Mouse (Mus musculus): ENCODE measurements around the gene Defb10. TPM values are rescaled to one million over a fixed set of nuclear protein-coding genes. Genes with fewer than 3 reads are reported as not detected.
"Not testable (repeated sequence)": the region's sequence is repeated elsewhere in the genome, so short reads cannot be mapped to it uniquely, and the experiment has no call there.

The Defb10 gene
- total RNA-seq (2014; fragmentation: Nextera tagmentation) (not detected in 2 replicates), total RNA-seq (2017) (not detected in 2 replicates)

DNA sequence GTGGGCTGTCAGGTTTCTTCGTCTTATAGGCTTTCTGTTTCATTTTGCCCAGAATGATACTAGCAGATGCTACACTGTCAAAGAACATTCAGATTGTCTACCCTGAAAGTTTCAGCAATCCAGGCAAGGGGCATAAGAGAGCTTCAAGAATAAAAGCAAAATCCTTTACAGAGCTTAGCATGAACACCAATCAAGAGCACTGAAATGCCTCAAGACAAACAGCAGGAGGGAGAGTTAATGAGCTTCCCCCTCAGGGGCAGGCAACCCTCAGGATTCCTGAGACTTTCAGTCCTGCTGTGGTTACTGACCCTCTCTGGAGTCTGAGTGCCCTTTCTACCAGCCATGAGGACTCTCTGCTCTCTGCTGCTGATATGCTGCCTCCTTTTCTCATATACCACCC, at the start of gene Defb10:
TSS of gene Defb10 (plus strand) at position 316 of the 400 bp plus-strand sequence.
- ATAC-seq (replicated peaks; ENCODE audit: poor library complexity, severe bottlenecking): not testable (repeated sequence)

- not testable (repeated sequence) for ATAC-seq (replicated peaks; ENCODE audit: poor library complexity, severe bottlenecking)
Measured at GRCm38 (mm10) chr8:21885321-21885720, 26.6 kb downstream of the Defb10 start, which contains the start of gene Defb9. TSS of gene Defb9 (minus strand) at chr8:21885421.

GRCm38 (mm10) chr8:21906290-21906689, 47.6 kb downstream of the Defb10 start, which contains the start of gene Defb11:
TSS of gene Defb11 (minus strand) at chr8:21906412.
- not testable (repeated sequence) for ATAC-seq (replicated peaks; ENCODE audit: poor library complexity, severe bottlenecking)

Other genes with a start within 250 kb of the Defb10 start
- gene Defa26, start 240.7 kb upstream of the Defb10 start, total RNA-seq (2014; fragmentation: Nextera tagmentation): not detected in 2 replicates
- gene Defa26, start 240.7 kb upstream of the Defb10 start, total RNA-seq (2017): not detected in 2 replicates
- not detected in 2 replicates for gene Defa17, start 203.1 kb upstream of the Defb10 start, total RNA-seq (2014; fragmentation: Nextera tagmentation)
- not detected in 2 replicates for gene Defa17, start 203.1 kb upstream of the Defb10 start, total RNA-seq (2017)
- not detected in 2 replicates for gene Defa34, start 193.1 kb upstream of the Defb10 start, total RNA-seq (2014; fragmentation: Nextera tagmentation)
- not detected in 2 replicates for gene Defa34, start 193.1 kb upstream of the Defb10 start, total RNA-seq (2017)
- not detected in 2 replicates for gene AY761184, start 155.3 kb upstream of the Defb10 start, total RNA-seq (2014; fragmentation: Nextera tagmentation)
- not detected in 2 replicates for gene AY761184, start 155.3 kb upstream of the Defb10 start, total RNA-seq (2017)
- not detected in 2 replicates for gene Defa24, start 124.4 kb upstream of the Defb10 start, total RNA-seq (2014; fragmentation: Nextera tagmentation)
- gene Defa24, start 124.4 kb upstream of the Defb10 start, total RNA-seq (2017): not detected in 2 replicates
- gene Defb50, start 35.4 kb upstream of the Defb10 start, total RNA-seq (2014; fragmentation: Nextera tagmentation): not detected in 2 replicates
- not detected in 2 replicates for gene Defb50, start 35.4 kb upstream of the Defb10 start, total RNA-seq (2017)
- gene Defb2, start 19.0 kb upstream of the Defb10 start, total RNA-seq (2014; fragmentation: Nextera tagmentation): not detected in 2 replicates
- not detected in 2 replicates for gene Defb2, start 19.0 kb upstream of the Defb10 start, total RNA-seq (2017)
- not detected in 2 replicates for gene Defb9, start 26.5 kb downstream of the Defb10 start, total RNA-seq (2014; fragmentation: Nextera tagmentation)
- not detected in 2 replicates for gene Defb9, start 26.5 kb downstream of the Defb10 start, total RNA-seq (2017)
- not detected in 2 replicates for gene Defb11, start 47.5 kb downstream of the Defb10 start, total RNA-seq (2014; fragmentation: Nextera tagmentation)
- not detected in 2 replicates for gene Defb11, start 47.5 kb downstream of the Defb10 start, total RNA-seq (2017)
- gene Defb15, start 73.8 kb downstream of the Defb10 start, total RNA-seq (2014; fragmentation: Nextera tagmentation): not detected in 2 replicates
- gene Defb15, start 73.8 kb downstream of the Defb10 start, total RNA-seq (2017): not detected in 2 replicates
- gene Defb35, start 79.5 kb downstream of the Defb10 start, total RNA-seq (2014; fragmentation: Nextera tagmentation): not detected in 2 replicates
- not detected in 2 replicates for gene Defb35, start 79.5 kb downstream of the Defb10 start, total RNA-seq (2017)
- not detected in 2 replicates for gene Defb13, start 87.9 kb downstream of the Defb10 start, total RNA-seq (2014; fragmentation: Nextera tagmentation)
- not detected in 2 replicates for gene Defb13, start 87.9 kb downstream of the Defb10 start, total RNA-seq (2017)
- gene Fam90a1a, start 99.8 kb downstream of the Defb10 start, total RNA-seq (2014; fragmentation: Nextera tagmentation): not detected in 2 replicates
- gene Fam90a1a, start 99.8 kb downstream of the Defb10 start, total RNA-seq (2017): not detected in 2 replicates
- gene Ccdc70, start 110.9 kb downstream of the Defb10 start, total RNA-seq (2014; fragmentation: Nextera tagmentation): not detected in 2 replicates
- gene Ccdc70, start 110.9 kb downstream of the Defb10 start, total RNA-seq (2017): not detected in 2 replicates
- 0.32 and 0.53 TPM in 2 replicates for gene Atp7b, start 201.4 kb downstream of the Defb10 start, total RNA-seq (2014; fragmentation: Nextera tagmentation)
- gene Atp7b, start 201.4 kb downstream of the Defb10 start, total RNA-seq (2017): 0.22 and 0.31 TPM in 2 replicates
- 9.6 and 11.4 TPM in 2 replicates for gene Alg11, start 201.8 kb downstream of the Defb10 start, total RNA-seq (2014; fragmentation: Nextera tagmentation)
- 13.5 and 19.4 TPM in 2 replicates for gene Alg11, start 201.8 kb downstream of the Defb10 start, total RNA-seq (2017)